Mouse (Mus musculus) heart, postnatal 25 days (tissue): ENCODE data around the gene Rbm38. TPM values are rescaled to one million over a fixed set of nuclear protein-coding genes. Genes with fewer than 3 reads are reported as not detected.

Experiments
- DNase-seq: peaks from one replicate; pipeline ENCODE4 v3.0.0; 2022; ENCODE audit warnings: low spot score
- intact Hi-C: fragments of 180-260 bp; cut with DNase I; formaldehyde crosslinking; loops from one replicate; pipeline ENCODE4 v1.15.1; 2025
- total RNA-seq, 2 experiments: library from RNA; stranded (reverse); gene quantifications; 2 replicates each; pipeline ENCODE4 v1.2.3; 2021

Rbm38 gene
- total RNA-seq = 100 to 1,000 TPM; 167 to 223 TPM

- DNase-seq = no peak
- intact Hi-C loops = loop anchor here (10.0 kb wide), 1 partner anchor 64 kb away; no protein-coding TSS in a partner anchor
Measured at GRCm38 (mm10) chr2:173020430-173020829, at the start of gene Rbm38. TSS of gene Rbm38 (plus strand) at chr2:173020498.

GRCm38 (mm10) chr2:172971865-172972264 lies 48.4 kb upstream of the Rbm38 start:
- DNase-seq = no peak
- intact Hi-C loops = no loop called here

GRCm38 (mm10) chr2:172973806-172974565 lies 46.3 kb upstream of the Rbm38 start:
- DNase-seq = no peak
- intact Hi-C loops = no loop called here

DNA sequence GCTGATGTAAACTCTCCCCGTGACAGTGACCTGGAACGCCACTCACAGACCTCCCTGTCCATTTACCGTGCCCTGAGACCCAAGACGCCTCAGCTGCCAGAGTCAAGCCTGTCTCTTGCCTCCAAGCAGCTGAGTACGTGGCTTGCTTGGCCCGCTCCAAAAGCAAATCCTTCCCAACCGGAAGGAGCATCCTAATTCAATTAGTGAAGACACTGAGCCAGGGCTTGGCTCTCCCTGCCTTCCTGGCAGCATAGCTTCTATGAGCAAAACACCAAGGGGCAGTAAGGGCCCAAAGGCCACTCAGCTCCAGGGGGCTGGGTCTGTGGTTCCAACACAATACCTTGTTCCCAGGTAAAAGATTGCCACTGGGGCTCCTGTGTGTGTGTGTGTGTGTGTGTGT lies 45.6 kb upstream of the Rbm38 start:
- intact Hi-C loops = no loop called here
- DNase-seq = no peak

DNA sequence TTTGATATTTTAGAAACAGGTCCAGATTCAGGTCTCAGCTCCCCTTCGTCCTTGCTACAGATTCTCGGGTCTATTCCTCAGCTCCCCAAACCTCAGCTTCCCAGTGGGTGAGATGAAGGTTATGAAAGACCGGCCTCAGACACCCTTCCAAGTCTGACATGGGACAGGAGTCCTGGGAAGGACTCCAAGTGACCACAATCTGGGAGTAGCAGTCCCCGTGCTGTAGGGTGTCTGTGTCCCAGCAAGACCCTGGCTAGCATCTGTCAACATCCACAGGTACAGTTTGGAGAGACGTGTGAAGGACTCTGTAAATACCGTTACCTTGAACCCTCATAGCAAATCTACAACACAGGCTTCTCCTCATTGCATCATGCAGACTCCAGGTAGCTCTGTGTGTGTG lies 45.1 kb upstream of the Rbm38 start:
- DNase-seq = no peak
- intact Hi-C loops = no loop called here

DNA sequence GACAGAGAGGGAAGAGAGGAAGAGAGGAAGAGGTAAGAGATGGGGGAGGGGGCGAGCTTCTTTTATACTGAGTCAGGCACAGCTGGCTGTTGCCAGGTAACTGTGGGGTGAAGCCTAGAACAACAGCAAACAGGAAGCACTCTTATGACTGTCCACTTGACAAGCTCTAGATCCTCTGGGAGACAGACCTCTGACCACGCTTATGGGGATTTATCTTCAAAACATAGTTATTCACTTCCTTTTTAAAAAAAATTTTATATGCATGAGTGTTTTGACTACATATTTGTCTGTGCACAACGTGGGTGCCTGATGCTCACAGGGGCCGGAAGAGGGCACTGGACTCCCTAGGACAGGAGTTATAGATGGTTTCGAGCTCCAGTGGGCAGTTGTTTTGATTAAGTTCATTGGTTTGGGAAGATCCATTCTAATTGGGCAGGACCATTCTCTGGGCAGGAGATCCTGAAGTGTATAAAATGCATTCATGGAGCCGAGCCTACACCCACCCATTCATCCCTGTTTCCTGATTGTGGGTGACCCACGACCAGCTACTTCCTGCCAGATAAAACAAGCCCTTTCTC lies 43.5 kb upstream of the Rbm38 start:
- intact Hi-C loops = no loop called here
- DNase-seq = no peak

DNA sequence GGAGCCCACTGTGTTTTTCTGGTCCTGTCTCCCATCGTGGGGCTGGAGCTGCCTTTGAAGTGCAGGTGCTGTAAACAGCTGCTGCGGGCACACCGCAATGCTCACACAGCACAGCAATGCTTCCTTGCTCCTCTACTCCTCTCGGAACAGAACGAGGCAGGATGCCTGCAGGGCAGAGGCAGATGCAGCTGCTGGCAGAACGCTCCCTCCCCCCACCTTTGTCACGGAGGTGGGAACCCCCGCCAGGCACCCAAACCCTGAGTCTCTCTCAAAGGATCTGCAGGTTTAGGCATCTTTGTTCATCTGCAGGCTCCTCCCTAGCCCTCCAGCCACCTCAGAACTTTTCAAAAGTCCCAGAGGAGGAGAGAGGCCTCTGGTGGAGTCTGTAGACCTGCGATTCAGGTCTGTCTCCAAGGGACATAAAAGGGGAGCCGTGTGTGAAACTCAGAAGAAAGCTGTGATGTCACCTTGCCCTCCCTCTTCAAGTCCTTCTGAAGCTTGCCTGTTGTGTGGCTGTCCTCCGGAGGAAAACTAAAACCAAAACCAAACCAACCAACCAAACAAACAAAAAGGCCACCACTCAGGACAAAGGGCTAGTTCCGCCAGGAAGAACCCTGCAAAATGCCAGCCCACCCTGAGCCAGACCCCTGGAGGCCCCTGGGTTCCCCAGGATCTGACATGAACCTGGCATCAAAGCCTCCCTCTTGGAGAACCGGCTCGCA lies 42.7 kb upstream of the Rbm38 start, which contains the start of gene Spo11:
Spo11 (plus strand) TSS at position 292 of the 722 bp plus-strand sequence.
- no peak for DNase-seq
- intact Hi-C loops = no loop called here

GRCm38 (mm10) chr2:172978131-172978633 lies 42.1 kb upstream of the Rbm38 start:
- no peak for DNase-seq
- intact Hi-C loops = no loop called here

GRCm38 (mm10) chr2:172979666-172980345 lies 40.5 kb upstream of the Rbm38 start:
- no peak for DNase-seq
- intact Hi-C loops = no loop called here

DNA sequence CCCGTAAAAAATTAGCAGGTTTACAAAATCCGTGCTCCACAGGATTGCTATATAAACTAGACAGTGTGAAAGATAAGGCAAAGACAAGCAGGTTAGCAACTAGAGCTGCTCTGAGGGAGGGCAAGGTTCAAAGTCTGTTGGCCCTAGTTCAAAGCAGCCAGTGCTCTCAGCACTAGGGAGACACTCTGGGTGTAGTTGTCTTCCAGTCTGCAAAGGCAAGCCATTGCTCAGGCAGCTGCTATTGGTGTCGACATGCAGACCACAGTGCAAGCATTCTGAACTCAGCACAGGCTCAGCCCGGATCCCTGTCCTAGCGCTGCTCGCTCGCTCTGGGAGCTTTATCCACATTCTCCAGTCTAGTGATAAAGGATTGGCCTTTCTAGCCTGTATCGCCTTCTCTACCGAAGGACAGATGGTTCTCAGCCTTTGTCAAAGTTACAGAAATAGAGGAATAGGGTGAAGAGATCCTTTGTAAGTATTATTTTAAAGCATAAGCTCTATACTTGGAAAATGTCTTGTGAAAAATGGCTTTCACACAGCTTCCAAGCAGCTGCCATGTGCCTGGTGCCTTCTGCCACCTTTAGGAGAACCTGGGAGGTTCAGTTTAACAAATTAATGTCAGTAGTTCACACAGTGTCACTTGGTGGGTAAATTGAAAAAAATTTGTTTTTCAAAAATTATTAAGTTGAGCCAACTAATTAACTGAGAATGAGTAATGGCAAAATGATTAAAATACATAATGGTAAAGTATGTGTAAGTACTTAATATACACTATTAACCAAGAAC lies 37.3 kb upstream of the Rbm38 start:
- DNase-seq = no peak
- intact Hi-C loops = no loop called here

GRCm38 (mm10) chr2:172990161-172990560 lies 30.1 kb upstream of the Rbm38 start:
- intact Hi-C loops = loop anchor here (10.0 kb wide), 1 partner anchor 1085 kb away; the partner anchor contains the start of gene Stx16
- no peak for DNase-seq

DNA sequence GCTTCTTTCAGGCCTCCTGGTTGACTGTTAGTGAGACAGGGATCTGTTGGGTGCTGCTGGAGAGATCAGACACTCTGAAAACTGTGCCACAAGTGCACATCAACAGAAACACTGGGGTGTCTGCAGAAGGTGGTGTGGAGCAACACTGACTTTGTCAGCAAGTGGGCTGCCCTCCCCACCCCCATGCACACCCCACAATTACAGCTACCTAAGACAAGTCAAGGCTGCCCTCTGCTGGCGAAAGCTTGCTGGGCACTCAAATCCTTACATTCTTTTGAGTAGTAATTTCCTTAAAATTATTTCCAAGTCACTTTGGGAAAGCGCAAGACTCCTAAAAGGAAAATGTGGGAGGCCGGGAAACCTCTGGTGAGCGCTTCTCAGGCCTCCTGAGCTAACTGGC lies 24.1 kb upstream of the Rbm38 start:
- intact Hi-C loops = loop anchor here (1.0 to 10.0 kb wide), 2 partner anchors 165 to 1079 kb away; partner anchors contain the start of gene Stx16
- no peak for DNase-seq

- intact Hi-C loops = loop anchor here (2.0 to 10.0 kb wide), 3 partner anchors 83 to 1077 kb away; partner anchors contain the start of gene Stx16
- DNase-seq = no peak
Measured at GRCm38 (mm10) chr2:172997748-172998147, 22.6 kb upstream of the Rbm38 start.

GRCm38 (mm10) chr2:172998478-172998877 lies 21.8 kb upstream of the Rbm38 start:
- intact Hi-C loops = loop anchor here (2.0 to 10.0 kb wide), 3 partner anchors 82 to 1076 kb away; partner anchors contain the start of gene Stx16
- no peak for DNase-seq

GRCm38 (mm10) chr2:172999630-173000284 lies 20.5 kb upstream of the Rbm38 start, which contains the start of gene Rae1:
TSS of gene Rae1 (plus strand) at chr2:173000117.
- peak; percentile 96 for DNase-seq
- intact Hi-C loops = loop anchor here (2.0 to 10.0 kb wide), 5 partner anchors 17 to 1075 kb away; partner anchors contain the start of gene Stx16

GRCm38 (mm10) chr2:173000285-173000652 lies 20.0 kb upstream of the Rbm38 start:
- no peak for DNase-seq
- intact Hi-C loops = loop anchor here (2.0 to 10.0 kb wide), 2 partner anchors 17 to 185 kb away; no protein-coding TSS in a partner anchor

DNA sequence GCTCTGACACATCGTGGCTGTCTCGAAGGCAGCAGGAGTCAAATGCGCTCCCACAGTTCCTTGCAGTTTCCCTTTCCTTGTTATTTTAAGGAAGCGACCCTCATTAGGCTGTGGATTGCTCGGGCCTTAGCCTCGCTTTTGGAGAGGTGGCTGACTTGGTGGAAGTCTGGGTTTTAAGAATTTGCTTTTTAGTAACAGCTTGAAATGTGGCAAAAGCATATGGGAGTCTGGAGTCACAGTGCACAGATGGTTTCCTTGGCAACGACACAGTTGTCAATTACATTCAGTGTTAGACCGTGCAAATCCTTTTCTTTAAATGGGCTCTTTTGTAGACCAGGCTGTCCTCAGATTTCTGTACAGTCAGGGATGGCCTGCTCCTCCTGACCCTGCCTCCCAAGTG lies 19.4 kb upstream of the Rbm38 start:
- no peak for DNase-seq
- intact Hi-C loops = loop anchor here (2.0 to 10.0 kb wide), 2 partner anchors 16 to 184 kb away; no protein-coding TSS in a partner anchor

- DNase-seq = no peak
- intact Hi-C loops = loop anchor here (10.0 kb wide), 1 partner anchor 181 kb away; no protein-coding TSS in a partner anchor
Measured at GRCm38 (mm10) chr2:173003737-173004136, 16.6 kb upstream of the Rbm38 start.
